Mouse (Mus musculus): Measurements from ENCODE around the gene Taar8b. TPM values are rescaled to one million over a fixed set of nuclear protein-coding genes. Genes with fewer than 3 reads are reported as not detected.
"Not testable (repeated sequence)": the region's sequence is repeated elsewhere in the genome, so short reads cannot be mapped to it uniquely, and the experiment has no call there.

Gene Taar8b
- polyA plus RNA-seq, 1 experiment: not detected

DNA sequence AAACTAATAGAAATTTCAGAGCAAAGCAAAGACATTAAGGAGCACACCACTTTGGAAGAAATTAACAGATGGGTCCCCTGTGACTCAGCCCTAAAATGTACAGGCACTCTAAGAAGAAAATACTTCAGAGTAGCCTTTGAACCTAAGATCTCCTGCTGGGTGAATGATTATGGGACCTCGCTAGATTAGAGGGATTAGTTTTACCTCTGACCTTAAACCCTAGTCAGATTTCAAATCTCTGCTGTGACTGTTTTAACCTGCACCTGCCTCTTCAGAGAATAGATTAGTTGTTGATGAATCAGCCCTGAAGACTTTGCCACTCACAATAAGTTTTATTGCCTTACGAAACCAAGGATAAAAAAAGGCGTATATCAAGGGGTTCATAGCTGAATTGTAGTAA lies 16.1 kb upstream of the Taar8b start:
- Histone ChIP-seq H3K27ac (ENCODE audit: control insufficient read depth, insufficient read depth, low read depth, low read length, poor library complexity) (no peak overlapping the region), H3K4me3 (replicated peaks; ENCODE audit: control insufficient read depth, low read depth, low read length) (no peak overlapping the region), H3K4me1 (ENCODE audit: control insufficient read depth, insufficient read depth, low read length) (no peaks in the 10 kb centered on the region)
- 79% methylated on average over 3 of the region's 3 CpGs for WGBS
- TF ChIP-seq CTCF (IDR thresholded peaks at IDR 0.05; ENCODE audit: control insufficient read depth, insufficient read depth, low read length) (no peak), POLR2A (IDR thresholded peaks at IDR 0.05; ENCODE audit: borderline replicate concordance, control insufficient read depth, low read depth, low read length) (no peak)

DNA sequence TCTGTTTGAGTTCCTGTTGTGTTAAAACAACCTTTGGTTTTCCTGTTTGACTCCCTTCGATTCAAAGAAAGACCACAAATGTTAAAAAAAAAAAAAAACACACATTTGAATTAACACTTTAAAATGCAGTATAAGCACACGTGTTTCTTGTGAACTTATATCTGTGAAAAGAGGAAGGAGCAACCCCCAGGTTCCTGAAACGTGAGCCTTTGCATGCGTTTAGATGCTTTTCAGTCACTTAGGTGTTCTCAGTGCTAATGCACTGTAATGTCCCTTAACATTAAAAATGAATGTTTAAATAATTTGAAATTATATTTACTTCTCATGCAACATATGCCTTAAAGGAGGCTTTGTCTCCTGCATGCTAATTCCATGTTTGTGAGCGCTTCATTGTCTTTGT lies 15.7 kb upstream of the Taar8b start:
- WGBS: 19% methylated on average over 5 of the region's 5 CpGs
- no peak for TF ChIP-seq POLR2A (IDR thresholded peaks at IDR 0.05; ENCODE audit: borderline replicate concordance, control insufficient read depth, low read depth, low read length)
- TF ChIP-seq CTCF (IDR thresholded peaks at IDR 0.05; ENCODE audit: control insufficient read depth, insufficient read depth, low read length): no peak
- Histone ChIP-seq H3K4me3 (replicated peaks; ENCODE audit: control insufficient read depth, low read depth, low read length) (no peak overlapping the region), H3K27ac (ENCODE audit: control insufficient read depth, insufficient read depth, low read depth, low read length, poor library complexity) (no peak overlapping the region), H3K4me1 (ENCODE audit: control insufficient read depth, insufficient read depth, low read length) (no peaks in the 10 kb centered on the region)

- H3K4me1 ChIP-seq (ENCODE audit: control insufficient read depth, insufficient read depth, low read length); H3K27ac ChIP-seq (ENCODE audit: control insufficient read depth, insufficient read depth, low read depth, low read length, poor library complexity); H3K4me3 ChIP-seq (replicated peaks; ENCODE audit: control insufficient read depth, low read depth, low read length): not testable (repeated sequence)
- WGBS: 39% methylated on average over 1 of the region's 1 CpGs
Observed at GRCm38 (mm10) chr10:24103299-24103698, 11.2 kb upstream of the Taar8b start.

DNA sequence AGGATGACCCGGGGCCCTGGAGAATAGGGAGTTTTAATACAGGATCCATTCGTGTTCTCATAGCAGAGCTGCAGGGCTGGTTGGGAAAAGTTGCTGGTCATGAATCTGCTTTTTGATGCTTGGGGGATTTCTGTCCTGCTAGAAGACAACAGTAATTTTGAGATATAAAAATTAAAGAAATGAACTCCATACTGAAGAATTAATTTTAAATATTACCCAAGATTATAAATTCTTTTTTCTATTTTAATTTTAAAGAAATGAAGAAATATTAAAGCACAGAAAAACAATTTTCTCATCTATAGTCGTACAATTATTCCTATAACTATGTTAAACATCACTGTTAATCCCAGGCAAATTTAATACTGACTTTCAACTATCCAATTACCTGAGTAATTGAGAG lies 9.7 kb upstream of the Taar8b start, which contains the start of gene Taar8c:
Taar8c (minus strand) TSS at position 101 of the 400 bp plus-strand sequence.
- WGBS: 74% methylated on average over 1 of the region's 3 CpGs
- not testable (repeated sequence) for H3K4me1 ChIP-seq (ENCODE audit: control insufficient read depth, insufficient read depth, low read length); H3K27ac ChIP-seq (ENCODE audit: control insufficient read depth, insufficient read depth, low read depth, low read length, poor library complexity); H3K4me3 ChIP-seq (replicated peaks; ENCODE audit: control insufficient read depth, low read depth, low read length)

- not testable (repeated sequence) for H3K4me3 ChIP-seq (replicated peaks; ENCODE audit: control insufficient read depth, low read depth, low read length); H3K4me1 ChIP-seq (ENCODE audit: control insufficient read depth, insufficient read depth, low read length); H3K27ac ChIP-seq (ENCODE audit: control insufficient read depth, insufficient read depth, low read depth, low read length, poor library complexity)
- 66% methylated on average over 2 of the region's 2 CpGs for WGBS
Observed at GRCm38 (mm10) chr10:24097010-24097409, 4.9 kb upstream of the Taar8b start.

DNA sequence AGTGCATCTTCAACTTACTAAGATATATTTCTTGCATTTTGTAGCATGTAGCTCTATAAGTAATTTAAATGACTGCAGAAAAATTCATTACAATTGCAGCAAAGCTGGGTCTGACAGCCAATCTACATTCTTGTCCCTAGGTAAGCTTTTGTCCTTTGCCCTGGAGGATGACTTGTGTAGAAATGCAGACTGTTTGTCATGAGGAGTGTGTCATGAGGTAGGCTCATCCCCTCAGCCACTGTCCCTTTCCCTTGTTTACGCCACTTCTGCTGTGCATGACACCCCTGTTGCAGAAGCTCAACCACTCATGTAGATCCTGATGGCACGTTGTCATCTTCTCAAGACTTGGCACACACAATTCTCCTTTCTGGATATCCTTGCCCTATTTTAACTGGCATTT lies 4.9 kb downstream of the Taar8b start:
- Histone ChIP-seq H3K4me1 (ENCODE audit: control insufficient read depth, insufficient read depth, low read length) (no peaks in the 10 kb centered on the region), H3K27ac (ENCODE audit: control insufficient read depth, insufficient read depth, low read depth, low read length, poor library complexity) (no peak overlapping the region), H3K4me3 (replicated peaks; ENCODE audit: control insufficient read depth, low read depth, low read length) (no peak overlapping the region)
- WGBS: 71% methylated on average over 2 of the region's 2 CpGs
- no peak for TF ChIP-seq CTCF (IDR thresholded peaks at IDR 0.05; ENCODE audit: control insufficient read depth, insufficient read depth, low read length)
- no peak for TF ChIP-seq POLR2A (IDR thresholded peaks at IDR 0.05; ENCODE audit: borderline replicate concordance, control insufficient read depth, low read depth, low read length)

DNA sequence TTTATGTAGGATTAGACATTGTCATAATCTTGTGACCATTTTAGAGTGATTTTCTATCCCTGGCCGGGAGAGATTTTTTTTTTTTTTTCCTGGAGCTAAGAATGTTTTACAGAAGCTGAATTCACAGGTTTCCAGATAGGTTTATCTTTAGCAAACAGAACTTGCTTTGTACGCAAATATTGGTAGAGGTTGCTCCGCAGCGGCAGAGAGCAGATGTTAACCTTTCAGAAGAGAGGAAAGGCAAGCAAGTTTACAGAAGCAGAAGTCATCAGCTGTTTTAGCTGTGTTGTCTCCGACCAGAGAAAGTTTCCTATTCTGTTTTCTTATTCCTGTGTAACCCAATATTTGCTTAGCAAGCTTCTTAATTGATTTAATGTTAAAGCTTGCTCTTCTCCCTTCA lies 5.5 kb downstream of the Taar8b start:
- 34% methylated on average over 5 of the region's 5 CpGs for WGBS
- TF ChIP-seq POLR2A (IDR thresholded peaks at IDR 0.05; ENCODE audit: borderline replicate concordance, control insufficient read depth, low read depth, low read length) (no peak), CTCF (IDR thresholded peaks at IDR 0.05; ENCODE audit: control insufficient read depth, insufficient read depth, low read length) (no peak)
- H3K27ac ChIP-seq (ENCODE audit: control insufficient read depth, insufficient read depth, low read depth, low read length, poor library complexity): no peak overlapping the region
- no peak overlapping the region for H3K4me3 ChIP-seq (replicated peaks; ENCODE audit: control insufficient read depth, low read depth, low read length)
- H3K4me1 ChIP-seq (ENCODE audit: control insufficient read depth, insufficient read depth, low read length): no peaks in the 10 kb centered on the region

GRCm38 (mm10) chr10:24085936-24086335 lies 6.2 kb downstream of the Taar8b start:
- Histone ChIP-seq H3K27ac (ENCODE audit: control insufficient read depth, insufficient read depth, low read depth, low read length, poor library complexity) (no peak overlapping the region), H3K4me1 (ENCODE audit: control insufficient read depth, insufficient read depth, low read length) (no peaks in the 10 kb centered on the region), H3K4me3 (replicated peaks; ENCODE audit: control insufficient read depth, low read depth, low read length) (no peak overlapping the region)
- TF ChIP-seq POLR2A (IDR thresholded peaks at IDR 0.05; ENCODE audit: borderline replicate concordance, control insufficient read depth, low read depth, low read length) (no peak), CTCF (IDR thresholded peaks at IDR 0.05; ENCODE audit: control insufficient read depth, insufficient read depth, low read length) (no peak)
- WGBS: 84% methylated on average over 5 of the region's 5 CpGs

GRCm38 (mm10) chr10:24080166-24080565 lies 11.9 kb downstream of the Taar8b start:
- no peak for TF ChIP-seq CTCF (IDR thresholded peaks at IDR 0.05; ENCODE audit: control insufficient read depth, insufficient read depth, low read length)
- no peak for TF ChIP-seq POLR2A (IDR thresholded peaks at IDR 0.05; ENCODE audit: borderline replicate concordance, control insufficient read depth, low read depth, low read length)
- H3K27ac ChIP-seq (ENCODE audit: control insufficient read depth, insufficient read depth, low read depth, low read length, poor library complexity): no peak overlapping the region
- 37% methylated on average over 3 of the region's 3 CpGs for WGBS
- H3K4me1 ChIP-seq (ENCODE audit: control insufficient read depth, insufficient read depth, low read length): no peaks in the 10 kb centered on the region
- H3K4me3 ChIP-seq (replicated peaks; ENCODE audit: control insufficient read depth, low read depth, low read length): no peak overlapping the region

- 77% methylated on average over 2 of the region's 4 CpGs for WGBS
- not testable (repeated sequence) for H3K4me3 ChIP-seq (replicated peaks; ENCODE audit: control insufficient read depth, low read depth, low read length); H3K4me1 ChIP-seq (ENCODE audit: control insufficient read depth, insufficient read depth, low read length); H3K27ac ChIP-seq (ENCODE audit: control insufficient read depth, insufficient read depth, low read depth, low read length, poor library complexity)
Observed at GRCm38 (mm10) chr10:24076200-24076599, 15.9 kb downstream of the Taar8b start, which contains the start of gene Taar8a. Gene Taar8a (plus strand): TSS chr10:24076500.

DNA sequence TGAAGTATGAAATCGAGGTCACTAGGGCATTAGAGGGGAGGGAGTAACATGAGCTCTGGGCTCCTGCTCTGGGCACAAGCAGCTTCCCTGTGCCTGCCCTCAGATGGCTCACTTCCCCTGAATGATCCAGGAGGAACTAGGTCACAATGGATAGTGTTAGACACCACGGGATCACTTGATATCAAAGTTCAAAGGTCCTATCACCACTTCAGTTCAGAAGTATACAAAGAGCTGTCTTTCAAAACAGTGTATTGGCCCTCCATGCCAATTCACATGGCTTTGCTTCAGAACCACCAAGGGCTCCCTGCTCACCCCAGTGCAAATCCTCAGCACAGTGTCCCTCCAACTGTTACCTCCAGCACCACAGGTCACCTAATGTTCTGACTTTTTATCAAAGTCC lies 17.3 kb downstream of the Taar8b start:
- H3K4me3 ChIP-seq (replicated peaks; ENCODE audit: control insufficient read depth, low read depth, low read length); H3K27ac ChIP-seq (ENCODE audit: control insufficient read depth, insufficient read depth, low read depth, low read length, poor library complexity); H3K4me1 ChIP-seq (ENCODE audit: control insufficient read depth, insufficient read depth, low read length): not testable (repeated sequence)
- WGBS: 45% methylated on average over 2 of the region's 2 CpGs
